Mouse (Mus musculus) telencephalon, adult 2 months (tissue): Measurements from ENCODE around the gene Ssxb9.
"Not testable (repeated sequence)": the region's sequence is repeated elsewhere in the genome, so short reads cannot be mapped to it uniquely, and the experiment has no call there.

Source experiments
- DNase-seq: peaks from one replicate; pipeline ENCODE4 v3.0.0-alpha.2; 2011; ENCODE audit warnings: low read depth, low spot score

Gene Ssxb9

DNA sequence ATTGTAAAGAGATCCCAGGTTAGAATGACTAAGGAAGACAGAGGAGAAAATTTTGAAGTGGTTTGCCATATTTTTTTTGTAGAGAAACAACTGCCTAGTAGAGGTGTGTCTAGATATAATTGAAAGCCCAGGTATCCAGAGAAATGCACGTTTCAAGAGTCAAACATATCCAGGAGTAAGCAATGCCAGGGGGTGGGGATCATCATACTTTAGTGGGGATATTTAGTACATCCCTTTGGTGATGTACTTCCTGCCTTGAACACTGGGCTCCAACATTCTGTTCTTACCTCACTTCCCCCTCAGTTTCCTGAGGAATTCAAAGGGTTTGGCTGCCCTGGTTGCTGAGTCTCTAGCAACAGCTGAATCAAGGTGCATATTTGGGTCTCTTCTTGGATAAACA is at the start of gene Ssxb9:
Gene Ssxb9 (plus strand): TSS at position 301 of the 400 bp plus-strand sequence.
- DNase-seq, result not testable (repeated sequence)

DNA sequence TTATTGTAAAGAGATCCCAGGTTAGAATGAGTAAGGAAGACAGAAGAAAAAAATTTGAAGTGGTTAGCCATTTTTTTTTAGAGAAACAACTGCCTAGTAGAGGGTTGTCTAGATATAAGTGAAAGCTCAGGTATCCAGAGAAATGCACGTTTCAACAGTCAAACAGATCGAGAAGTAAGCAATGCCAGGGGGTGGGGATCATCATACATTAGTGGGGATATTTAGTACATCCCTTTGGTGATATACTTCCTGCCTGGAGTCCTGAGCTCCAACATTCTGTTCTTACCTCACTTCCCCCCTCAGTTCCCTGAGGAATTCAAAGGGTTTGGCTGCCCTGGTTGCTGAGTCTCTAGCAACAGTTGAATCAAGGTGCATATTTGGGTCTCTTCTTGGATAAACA is 39.7 kb upstream of the Ssxb9 start, which contains the start of gene Ssxb10:
Gene Ssxb10 (plus strand): TSS at position 301 of the 400 bp plus-strand sequence.
- DNase-seq, result no peak

DNA sequence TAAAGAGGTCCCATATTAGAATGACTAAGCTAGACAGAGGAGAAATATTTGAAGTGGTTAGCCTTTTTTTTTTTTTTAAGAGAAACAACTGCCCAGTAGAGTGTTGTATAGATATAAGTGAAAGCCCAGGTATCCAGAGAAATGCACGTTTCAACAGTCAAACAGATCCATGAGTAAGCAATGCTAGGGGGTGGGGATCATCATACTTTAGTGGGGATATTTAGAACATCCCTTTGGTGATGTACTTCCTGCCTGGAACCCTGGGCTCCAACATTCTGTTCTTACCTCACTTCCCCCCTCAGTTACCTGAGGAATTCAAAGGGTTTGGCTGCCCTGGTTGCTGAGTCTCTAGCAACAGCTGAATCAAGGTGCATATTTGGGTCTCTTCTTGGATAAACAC is 46.2 kb downstream of the Ssxb9 start, which contains the start of gene Ssxb1:
Gene Ssxb1 (plus strand): TSS at position 301 of the 400 bp plus-strand sequence.
- not testable (repeated sequence) for DNase-seq
